Mouse (Mus musculus): ENCODE results near the gene Gm12789.
A peak's percentile ranks its signal among the peaks of the same experiment; 100 is the strongest.
"Not testable (repeated sequence)": the region's sequence is repeated elsewhere in the genome, so short reads cannot be mapped to it uniquely, and the experiment has no call there.

Gm12789 gene

DNA sequence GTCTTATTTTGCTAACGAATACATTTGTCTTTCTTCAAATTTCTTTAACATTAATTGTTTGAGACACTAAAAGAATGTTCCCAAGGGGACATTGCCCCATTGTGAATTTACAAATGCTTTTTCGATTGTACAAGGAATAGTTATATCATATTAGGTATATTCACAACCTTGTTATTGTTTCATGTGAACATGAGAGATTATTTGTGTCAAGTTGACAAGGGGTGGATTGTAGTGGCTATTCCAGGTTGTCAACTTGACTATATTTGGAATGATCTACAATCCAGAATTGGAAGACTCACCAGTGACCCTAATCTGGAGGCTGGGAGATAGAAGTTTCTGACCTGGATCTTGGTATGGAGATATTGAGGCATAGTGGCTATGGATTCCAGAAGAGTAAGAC is at the start of gene Gm12789:
Gene Gm12789, plus strand, starts transcription at position 301 of the 400 bp plus-strand sequence.
- DNase-seq (ENCODE audit: extremely low spot score, low read depth, low spot score): not testable (repeated sequence)

DNA sequence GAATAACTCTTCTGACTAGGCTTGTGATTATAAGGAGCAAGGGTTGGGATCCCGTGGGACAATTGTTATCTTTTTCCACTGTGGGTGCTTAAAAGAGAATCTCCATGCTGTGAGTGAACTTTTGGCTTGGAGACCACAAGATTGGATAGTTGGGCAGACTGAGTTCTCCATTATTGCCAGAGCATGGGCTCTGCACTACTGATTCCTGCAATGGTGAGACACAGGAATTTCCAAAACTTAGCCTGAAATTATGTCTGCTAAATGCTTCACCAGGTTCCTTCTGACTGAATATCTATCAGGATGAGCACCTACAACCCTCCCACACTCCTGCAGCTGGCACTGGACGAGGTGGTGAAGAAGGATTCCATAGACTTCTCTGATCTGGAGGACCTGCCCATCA is 46.3 kb upstream of the Gm12789 start, which contains the start of gene Gm12794:
Gene Gm12794, plus strand, starts transcription at position 301 of the 400 bp plus-strand sequence.
- not testable (repeated sequence) for DNase-seq (ENCODE audit: extremely low spot score, low read depth, low spot score)

DNA sequence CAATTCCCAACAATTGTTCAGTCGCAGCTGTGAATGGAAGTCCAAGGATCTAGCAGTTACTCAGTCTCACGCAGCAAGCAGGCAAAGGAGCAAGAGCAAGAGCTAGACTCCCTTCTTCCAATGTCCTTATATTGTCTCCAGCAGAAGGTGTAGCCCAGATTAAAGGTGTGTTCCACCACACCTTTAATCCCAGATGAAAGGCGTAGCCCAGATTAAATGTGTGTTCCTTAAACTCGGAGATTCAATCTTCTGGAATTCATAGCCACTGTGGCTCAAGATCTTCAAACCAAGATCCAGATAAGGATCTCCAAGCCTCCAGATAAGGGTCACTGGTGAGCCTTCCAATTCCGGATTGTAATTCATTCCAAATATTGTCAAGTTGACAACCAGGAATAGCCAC is 5.5 kb upstream of the Gm12789 start, which contains the start of gene Gm12790:
Gene Gm12790, minus strand, starts transcription at position 101 of the 400 bp plus-strand sequence.
- DNase-seq (ENCODE audit: extremely low spot score, low read depth, low spot score): not testable (repeated sequence)

DNA sequence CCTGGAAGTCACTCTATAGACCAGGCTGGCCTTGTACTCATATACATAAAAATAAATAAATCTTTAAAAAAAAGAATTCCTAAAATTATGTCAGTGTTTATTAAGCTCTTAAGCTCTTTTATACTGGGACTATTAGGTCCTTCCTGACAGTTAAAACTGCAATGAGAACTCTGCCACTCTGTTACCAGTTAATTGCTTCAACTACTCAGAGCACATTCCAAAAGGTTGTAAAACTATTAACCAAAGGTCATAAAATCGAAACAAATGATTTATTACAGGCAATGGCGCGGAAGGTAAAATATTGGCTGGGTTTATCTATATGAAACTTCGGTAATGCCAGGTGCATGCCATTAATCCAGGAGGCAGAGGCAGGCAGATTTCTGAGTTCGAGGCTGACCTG is 748 bp upstream of the Gm12789 start:
- DNase-seq (ENCODE audit: extremely low spot score, low read depth, low spot score): no peak

DNA sequence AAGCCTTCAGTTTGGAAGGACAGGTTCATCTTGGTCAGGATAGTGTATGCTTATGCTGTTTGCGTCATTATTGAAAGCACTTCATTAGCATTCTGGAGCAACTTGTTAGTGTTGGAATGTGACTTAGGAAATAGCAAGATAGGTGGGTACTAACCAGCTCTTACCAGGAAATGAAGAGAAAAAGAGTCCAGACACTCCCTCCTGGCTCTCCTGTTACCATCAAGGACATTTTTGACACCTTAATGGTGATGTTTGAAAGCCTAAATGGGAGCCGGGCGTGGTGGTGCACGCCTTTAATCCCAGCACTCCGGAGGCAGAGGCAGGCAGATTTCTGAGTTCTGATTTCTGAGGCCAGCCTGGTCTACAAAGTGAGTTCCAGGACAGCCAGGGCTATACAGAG is 11.0 kb downstream of the Gm12789 start:
- no peak for DNase-seq (ENCODE audit: extremely low spot score, low read depth, low spot score)

DNA sequence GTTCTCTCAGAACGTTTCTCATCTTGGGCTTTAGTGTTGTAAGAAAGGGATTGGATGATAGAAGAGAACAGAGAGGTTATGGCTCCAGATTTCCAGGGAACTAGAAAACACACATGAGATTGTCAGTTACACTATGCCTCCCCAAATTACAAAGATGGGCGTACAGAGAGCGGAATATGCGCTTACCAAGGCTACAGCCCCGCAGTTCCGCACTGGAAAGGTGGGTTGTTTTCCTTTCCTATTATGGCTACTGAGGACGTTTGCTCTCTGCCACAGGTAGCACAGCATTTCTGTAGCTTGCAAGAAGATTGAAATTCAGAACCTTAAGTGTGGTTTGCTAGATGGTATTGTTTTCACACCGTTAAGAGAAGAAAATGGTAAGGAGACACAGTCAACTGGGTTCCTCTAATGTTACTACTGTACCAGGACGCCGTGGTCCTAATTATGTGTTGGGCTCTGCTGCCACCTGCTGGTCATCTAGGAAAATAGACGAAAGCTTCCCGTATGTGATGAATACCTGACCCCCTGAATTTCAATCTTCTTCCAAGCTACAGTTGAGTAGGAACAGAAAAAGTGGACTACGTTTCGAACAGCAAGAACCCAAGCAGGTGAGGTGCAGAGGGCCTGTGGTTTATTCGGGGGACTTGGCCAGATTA is 12.0 kb downstream of the Gm12789 start:
- DNase-seq (ENCODE audit: extremely low spot score, low read depth, low spot score): peak; percentile 56

DNA sequence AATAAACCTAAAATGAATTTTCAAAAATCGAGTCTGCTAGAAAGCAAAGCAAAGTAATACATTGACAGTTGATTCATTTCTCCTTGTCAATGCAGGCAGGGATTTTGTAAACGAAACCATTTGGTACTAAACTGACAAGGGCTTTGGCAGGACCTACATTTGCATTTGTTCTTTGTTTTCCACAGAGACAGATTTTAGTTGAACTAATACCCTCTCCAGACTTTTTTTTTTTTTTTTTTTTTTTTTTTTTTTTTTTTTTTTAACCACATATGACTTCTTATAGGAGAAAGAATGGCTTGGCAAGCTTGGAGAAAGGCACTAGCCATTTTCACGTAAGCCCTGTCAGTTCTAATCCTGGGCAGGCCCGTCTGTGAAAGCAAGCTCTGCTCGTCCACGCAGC is 40.2 kb downstream of the Gm12789 start:
- DNase-seq (ENCODE audit: extremely low spot score, low read depth, low spot score): no peak

All from hindlimb bud, embryonic 11.5 days (tissue).